Mouse (Mus musculus) spleen, adult 2 months (tissue): ENCODE measurements at regions not wholly inside any gene's neighbourhood (a gene's known extent, or its start where the extent isn't known, plus 50 kb on each side); places are given as distances from the start of the nearest gene placed in this dataset.

Source experiments
- DNase-seq, 2 experiments: peaks; one replicate each; pipeline versions ENCODE4 v3.0.0 to v3.0.0-alpha.2; 2012 to 2021; ENCODE audit warnings: low spot score in 2 of 2, low read depth in 1 of 2
- H3K27ac ChIP-seq: fragments of 200-500 bp; 2 replicates; pipeline ENCODE4 v1.5.1; 2012; ENCODE audit warnings: low read length, inconsistent platforms; ENCODE audit not compliant: insufficient read depth
- H3K27me3 ChIP-seq: fragments of 200-500 bp; 2 replicates; pipeline ENCODE4 v1.6.1; 2012; ENCODE audit warnings: mild to moderate bottlenecking, moderate library complexity, low read length, inconsistent platforms; ENCODE audit not compliant: control insufficient read depth, insufficient read depth
- H3K36me3 ChIP-seq: fragments of 200-500 bp; 2 replicates; pipeline ENCODE4 v1.6.1; 2012; ENCODE audit warnings: mild to moderate bottlenecking, low read length, inconsistent platforms; ENCODE audit not compliant: control insufficient read depth, insufficient read depth
- H3K4me1 ChIP-seq: fragments of 200-500 bp; 2 replicates; pipeline ENCODE4 v1.6.1; 2011; ENCODE audit warnings: inconsistent platforms; ENCODE audit not compliant: control insufficient read depth, insufficient read depth, insufficient read length
- H3K4me3 ChIP-seq: fragments of 200-500 bp; 2 replicates; pipeline ENCODE4 v1.5.1; 2011; ENCODE audit warnings: mild to moderate bottlenecking, inconsistent platforms; ENCODE audit not compliant: insufficient read depth, insufficient read length; ENCODE audit errors: extremely low read depth
- CTCF ChIP-seq: fragments of 200-500 bp; IDR thresholded peaks from 2 replicates; pipeline ENCODE4 v1.5.1; 2011; ENCODE audit warnings: mild to moderate bottlenecking, inconsistent platforms; ENCODE audit not compliant: insufficient read depth, insufficient read length, insufficient replicate concordance; ENCODE audit errors: extremely low read depth
- POLR2A ChIP-seq: fragments of 200-500 bp; IDR thresholded peaks from 2 replicates; pipeline ENCODE4 v1.6.1; 2011; ENCODE audit warnings: low read depth, low read length, inconsistent platforms
- WGBS: fragments of 180-500 bp; shearing (Covaris S2); methylation state at CpG from one replicate; pipeline ENCODE4 v1.1.7; 2018; 5-methylcytosine and 5-hydroxymethylcytosine counted together

DNA sequence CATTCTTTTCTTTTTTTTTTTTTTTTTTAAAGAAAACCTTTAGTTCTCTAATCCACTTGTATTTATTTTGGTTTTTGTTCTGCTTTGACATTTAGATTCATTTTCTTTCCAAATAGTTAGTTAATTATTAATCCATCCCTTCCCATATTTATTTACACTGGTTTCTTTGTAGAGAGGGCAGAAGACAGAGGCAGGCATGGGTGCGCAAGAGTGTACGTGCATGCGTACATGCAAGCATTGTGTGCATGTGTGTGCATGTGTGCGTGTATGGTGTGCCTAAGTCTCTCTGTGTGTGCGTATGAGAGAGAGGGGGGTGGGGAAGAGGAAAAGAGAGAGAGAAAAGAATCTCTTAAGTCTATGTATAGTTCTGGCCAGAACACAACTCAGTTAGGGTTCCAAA is 215.9 kb upstream of the Krr1 start:
- no peaks in the 10 kb centered on the region for H3K36me3 ChIP-seq
- no peak for DNase-seq
- no peaks in the 10 kb centered on the region for H3K4me1 ChIP-seq
- no peak overlapping the region for H3K27ac ChIP-seq
- 97% methylated on average over 5 of the region's 5 CpGs for WGBS
- no peak overlapping the region for H3K4me3 ChIP-seq
- H3K27me3 ChIP-seq, result no peaks in the 10 kb centered on the region
- TF ChIP-seq CTCF (no peak), POLR2A (no peak)

DNA sequence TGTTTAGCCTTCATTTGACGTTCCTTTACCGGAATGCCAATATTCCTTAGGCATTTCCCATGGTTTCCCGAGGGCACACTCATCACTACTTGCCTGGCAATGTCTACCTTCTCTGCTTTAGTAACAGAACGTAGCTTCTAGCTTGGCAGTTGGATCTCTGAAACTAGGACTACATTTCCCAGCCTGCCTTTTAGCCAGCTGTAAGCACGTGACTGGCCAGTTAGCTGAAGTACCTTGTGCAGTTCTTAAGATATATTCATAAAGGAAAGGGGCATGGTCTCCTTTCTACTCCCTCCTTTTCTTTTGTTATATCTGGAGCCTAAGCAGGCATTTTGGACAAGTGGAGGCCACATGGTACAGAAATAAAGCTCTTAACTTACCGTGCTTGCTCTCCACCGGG is 214.8 kb upstream of the Krr1 start:
- DNase-seq, result no peak
- no peak overlapping the region for H3K4me3 ChIP-seq
- H3K27me3 ChIP-seq, result no peaks in the 10 kb centered on the region
- TF ChIP-seq CTCF (no peak), POLR2A (no peak)
- 85% methylated on average over 7 of the region's 7 CpGs for WGBS
- no peaks in the 10 kb centered on the region for H3K4me1 ChIP-seq
- H3K36me3 ChIP-seq, result no peaks in the 10 kb centered on the region
- H3K27ac ChIP-seq, result no peak overlapping the region

DNA sequence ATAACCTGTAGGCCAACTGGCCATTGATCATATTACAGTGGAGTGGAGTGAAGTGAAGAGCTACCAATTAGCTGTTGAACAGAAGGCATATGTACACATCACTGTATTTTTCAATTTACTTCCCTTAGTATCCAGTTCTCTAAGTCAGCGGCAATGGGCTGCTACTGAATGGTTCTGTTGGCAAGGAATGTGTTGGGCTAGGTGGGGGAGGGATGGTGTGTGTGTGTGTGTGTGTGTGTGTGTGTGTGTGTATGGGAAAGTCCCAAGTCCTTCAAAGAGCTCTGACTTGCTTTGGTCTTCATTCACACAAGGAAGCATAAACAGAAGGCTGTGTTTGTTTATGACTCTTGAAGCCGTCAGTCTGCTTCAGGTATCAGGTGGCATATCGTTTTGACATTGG is 213.0 kb upstream of the Krr1 start:
- H3K27ac ChIP-seq, result no peak overlapping the region
- H3K4me1 ChIP-seq, result no peaks in the 10 kb centered on the region
- WGBS, result 89% methylated on average over 3 of the region's 3 CpGs
- DNase-seq, result no peak
- H3K36me3 ChIP-seq, result no peaks in the 10 kb centered on the region
- no peak overlapping the region for H3K4me3 ChIP-seq
- H3K27me3 ChIP-seq, result no peaks in the 10 kb centered on the region
- TF ChIP-seq POLR2A (no peak), CTCF (no peak)

DNA sequence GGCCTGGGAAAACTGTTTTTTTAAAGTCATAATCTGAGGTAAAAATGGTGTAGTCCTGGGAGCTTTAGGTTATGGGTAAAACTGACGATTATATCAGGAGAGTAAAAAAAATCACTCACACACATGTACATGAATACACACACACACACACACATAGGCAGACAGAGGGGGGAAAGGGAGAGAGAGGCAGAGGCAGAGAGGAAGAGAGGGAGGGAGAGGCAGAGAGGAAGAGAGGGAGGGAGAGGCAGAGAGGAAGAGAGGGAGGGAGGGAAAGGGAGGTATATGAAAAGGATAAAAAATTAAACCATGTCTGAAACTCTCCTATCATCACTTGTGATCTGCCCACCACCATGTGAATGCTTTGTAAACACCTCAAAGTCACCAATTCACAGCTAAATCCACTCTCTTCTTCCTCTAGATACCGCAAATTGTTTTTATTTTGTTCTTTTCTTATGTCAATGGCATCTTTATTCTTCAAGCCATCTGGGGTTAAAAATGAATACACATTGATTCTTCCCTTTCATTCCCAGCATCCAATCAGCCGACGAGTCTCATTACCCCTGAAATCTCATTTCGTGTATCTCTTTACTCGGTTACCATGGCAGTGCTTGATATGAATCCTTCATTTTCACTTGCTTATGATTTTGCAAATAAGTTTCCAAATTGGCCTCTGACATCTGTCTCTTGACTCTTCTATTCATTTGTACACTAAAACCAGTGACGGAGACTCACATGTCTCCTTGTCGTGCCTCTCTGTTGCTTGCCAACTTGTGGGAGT is 209.5 kb upstream of the Krr1 start:
- no peak for DNase-seq
- Histone ChIP-seq H3K4me3 (no peak overlapping the region), H3K4me1 (no peaks in the 10 kb centered on the region), H3K36me3 (no peaks in the 10 kb centered on the region), H3K27ac (no peak overlapping the region), H3K27me3 (no peaks in the 10 kb centered on the region)
- WGBS, result 90% methylated on average over 8 of the region's 8 CpGs
- TF ChIP-seq POLR2A (no peak), CTCF (no peak)

DNA sequence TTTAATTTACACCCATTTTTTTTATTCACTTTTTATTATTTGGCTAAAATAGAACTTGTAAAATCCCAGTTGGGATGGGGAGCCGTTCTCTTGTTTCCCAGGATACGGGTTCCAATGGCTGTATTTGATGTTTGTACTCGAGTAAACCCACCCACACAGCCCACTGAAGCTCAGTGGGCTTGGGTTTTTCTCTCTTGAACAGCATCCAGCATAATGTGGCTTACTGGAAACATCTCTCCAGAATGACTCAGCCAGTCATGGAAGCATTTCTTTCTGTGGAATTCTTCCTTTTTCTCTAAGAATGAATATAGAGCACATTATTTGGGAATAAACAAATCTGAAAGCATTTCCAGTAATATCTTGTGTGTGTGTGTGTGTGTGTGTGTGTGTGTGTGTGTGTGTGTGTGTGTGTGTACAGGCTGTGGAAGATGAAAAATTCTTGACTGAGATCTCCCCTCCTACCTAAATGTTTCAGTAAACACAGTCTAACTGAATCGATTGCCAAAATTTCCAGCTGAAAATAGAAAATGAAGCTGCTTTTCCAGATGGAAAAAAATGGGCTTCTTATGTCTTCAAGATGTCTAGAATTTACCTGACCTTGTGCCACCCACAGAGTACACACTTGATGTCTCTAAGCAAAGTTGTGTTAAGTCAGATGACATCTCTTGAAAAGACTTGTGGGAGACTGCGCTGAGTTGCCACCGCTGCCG is 205.3 kb upstream of the Krr1 start:
- H3K27ac ChIP-seq, result no peak overlapping the region
- no peaks in the 10 kb centered on the region for H3K36me3 ChIP-seq
- TF ChIP-seq POLR2A (no peak), CTCF (no peak)
- no peak for DNase-seq
- no peaks in the 10 kb centered on the region for H3K4me1 ChIP-seq
- no peaks in the 10 kb centered on the region for H3K27me3 ChIP-seq
- H3K4me3 ChIP-seq, result no peak overlapping the region
- 86% methylated on average over 7 of the region's 7 CpGs for WGBS

DNA sequence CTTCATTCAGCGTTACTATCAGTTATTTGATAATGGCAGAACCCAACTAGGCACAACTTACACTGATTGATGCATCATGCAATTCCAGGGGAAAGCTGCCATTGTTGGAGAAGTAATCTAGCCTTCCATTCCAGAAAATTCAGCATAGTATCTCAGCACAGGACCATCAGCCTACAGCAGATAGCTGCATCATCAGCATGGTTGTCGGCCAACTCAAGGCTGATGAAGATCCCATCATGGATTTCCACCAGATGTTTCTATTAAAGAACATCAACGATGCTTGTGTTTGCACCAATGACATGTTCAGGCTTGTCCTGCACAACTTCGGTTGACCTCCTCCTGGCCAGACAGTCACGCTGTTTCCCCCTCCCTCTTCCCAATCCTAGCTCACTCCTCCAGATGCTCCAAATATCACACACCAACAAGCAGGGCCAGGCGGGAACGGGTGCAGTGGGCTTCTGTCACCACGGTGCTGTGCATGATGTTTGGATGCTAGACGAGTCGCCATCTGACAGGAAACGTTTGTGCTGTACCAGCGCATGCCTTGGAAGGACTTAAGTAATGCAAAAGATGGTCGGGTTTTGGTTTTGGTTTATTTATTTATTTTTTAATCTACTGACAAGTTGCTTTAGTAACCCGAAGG is 204.5 kb upstream of the Krr1 start:
- WGBS, result 95% methylated on average over 14 of the region's 14 CpGs

More for the DNA sequence above, 204.5 kb upstream of the Krr1 start:
- no peak for DNase-seq
- TF ChIP-seq POLR2A, result no peak
- no peak for TF ChIP-seq CTCF
- Histone ChIP-seq H3K27me3 (no peaks in the 10 kb centered on the region), H3K4me3 (no peak overlapping the region), H3K36me3 (no peaks in the 10 kb centered on the region), H3K27ac (no peak overlapping the region), H3K4me1 (no peaks in the 10 kb centered on the region)
